Mouse (Mus musculus): Measurements from ENCODE around the gene Spocd1. TPM values are rescaled to one million over a fixed set of nuclear protein-coding genes. Genes with fewer than 3 reads are reported as not detected.

Spocd1 gene
- not detected for total RNA-seq (2023)

DNA sequence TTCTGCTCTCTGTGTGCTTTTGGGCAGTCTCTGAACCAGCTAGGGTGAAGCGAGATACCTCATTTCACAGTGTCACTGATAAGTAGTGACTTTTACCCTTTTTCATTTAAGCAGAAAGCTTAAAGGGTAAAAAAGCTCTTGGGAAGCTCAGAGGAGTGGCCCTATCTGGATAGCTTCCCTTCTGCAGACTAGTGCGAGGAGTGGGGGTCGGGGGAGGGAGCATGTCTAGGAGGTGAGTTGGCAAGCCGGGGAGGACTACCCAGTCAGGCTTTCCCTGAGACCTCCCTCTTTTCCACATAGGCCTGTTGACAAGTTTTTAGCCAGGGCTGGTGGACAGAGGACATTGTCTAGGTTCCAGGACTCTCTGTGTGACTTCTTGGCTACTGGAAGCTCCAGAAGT, at the start of gene Spocd1:
Gene Spocd1, plus strand, starts transcription at position 301 of the 400 bp plus-strand sequence.

DNA sequence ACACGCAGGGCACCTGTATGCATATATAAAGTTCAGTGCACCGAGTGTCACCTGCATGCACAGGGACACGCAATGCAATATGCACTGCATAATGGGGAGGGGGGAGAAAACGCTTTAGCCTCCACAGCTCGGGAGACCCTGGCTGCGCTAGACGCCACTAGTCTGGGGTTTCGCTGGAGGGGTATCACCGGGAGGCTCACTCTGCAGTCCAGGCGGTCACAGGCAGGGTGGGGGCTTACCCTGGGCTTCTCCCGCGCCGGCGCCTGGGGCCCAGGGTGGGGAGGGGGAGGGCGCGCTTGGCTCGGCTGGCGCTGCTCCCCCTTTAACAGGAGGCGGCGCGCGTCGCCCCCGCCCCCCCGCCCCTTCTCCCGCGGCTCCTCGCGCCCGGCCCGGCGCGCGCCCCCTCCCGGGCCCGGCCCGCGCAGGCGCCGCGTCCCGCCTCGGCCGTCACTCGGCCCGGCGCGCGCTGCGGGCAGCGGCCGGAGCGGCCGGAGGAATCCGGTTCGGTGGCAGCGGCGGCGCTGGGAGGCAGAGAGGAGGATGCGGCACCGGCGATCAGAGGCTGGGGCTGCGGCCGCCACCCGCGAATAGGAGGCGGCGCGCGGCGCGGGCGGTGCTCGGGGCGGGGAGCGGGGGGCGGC, 55.5 kb downstream of the Spocd1 start, which contains the start of gene Adgrb2:
Gene Adgrb2, plus strand, starts transcription at position 450 of the 641 bp plus-strand sequence.

Other genes with a start within 250 kb of the Spocd1 start
- 10 to 100 TPM; 19.4 to 23.5 TPM for gene Tmem39b, start 232.4 kb upstream of the Spocd1 start, total RNA-seq (2023)
- gene Khdrbs1, start 186.9 kb upstream of the Spocd1 start, total RNA-seq (2023), result 100 to 1,000 TPM; 132 to 146 TPM
- 100 to 1,000 TPM; 408 to 444 TPM for gene Ptp4a2, start 118.0 kb upstream of the Spocd1 start, total RNA-seq (2023)
- not detected for gene Adgrb2, start 55.6 kb downstream of the Spocd1 start, total RNA-seq (2023)
- not detected for gene Col16a1, start 118.6 kb downstream of the Spocd1 start, total RNA-seq (2023)
- gene Pef1, start 173.3 kb downstream of the Spocd1 start, total RNA-seq (2023), result 10 to 100 TPM; 29.4 to 36.9 TPM
- gene Hcrtr1, start 210.1 kb downstream of the Spocd1 start, total RNA-seq (2023), result not detected
- not detected for gene Tinagl1, start 245.9 kb downstream of the Spocd1 start, total RNA-seq (2023)